Mouse (Mus musculus) G1E (cell line): ENCODE measurements around the gene Hist1h2bn. TPM values are rescaled to one million over a fixed set of nuclear protein-coding genes. Genes with fewer than 3 reads are reported as not detected.
"Not testable (repeated sequence)": the region's sequence is repeated elsewhere in the genome, so short reads cannot be mapped to it uniquely, and the experiment has no call there.

Experiments
- ATAC-seq: 2 replicates; pipeline ENCODE4 v1.8.0; 2016; ENCODE audit warnings: mild to moderate bottlenecking; ENCODE audit not compliant: insufficient number of reproducible peaks, poor library complexity, low FRiP score, severe bottlenecking; ENCODE audit errors: extremely low read depth
- DNase-seq: peaks from one replicate; pipeline ENCODE4 v3.0.0; 2012; ENCODE audit warnings: low spot score
- H3K27me3 ChIP-seq: 2 replicates; pipeline ENCODE4 v1.6.1; 2012; ENCODE audit warnings: mild to moderate bottlenecking, low read length, inconsistent platforms; ENCODE audit not compliant: insufficient read depth
- H3K36me3 ChIP-seq: replicated peaks from 2 replicates; pipeline ENCODE3; 2012; ENCODE audit warnings: mild to moderate bottlenecking, inconsistent platforms
- H3K4me1 ChIP-seq: 2 replicates; pipeline ENCODE4 v1.6.1; 2012; ENCODE audit warnings: low read depth, low read length, inconsistent platforms, mixed read lengths; ENCODE audit not compliant: insufficient read depth
- H3K4me3 ChIP-seq: 2 replicates; pipeline ENCODE4 v1.5.1; 2012; ENCODE audit warnings: low read depth, mild to moderate bottlenecking, inconsistent platforms, low read length, moderate library complexity, mixed read lengths
- H3K9me3 ChIP-seq: replicated peaks from 2 replicates; pipeline ENCODE4 v1.6.1; 2012; ENCODE audit warnings: inconsistent platforms
- CTCF ChIP-seq: IDR thresholded peaks from 2 replicates; pipeline ENCODE4 v1.5.1; 2012; ENCODE audit warnings: low read depth, low read length, inconsistent platforms, mixed read lengths
- GATA1 ChIP-seq: IDR thresholded peaks from 2 replicates; pipeline ENCODE4 v1.6.1; 2012; ENCODE audit warnings: borderline replicate concordance, low read length, inconsistent platforms, mixed read lengths
- GATA2 ChIP-seq: IDR thresholded peaks from 2 replicates; pipeline ENCODE4 v1.6.1; 2012; ENCODE audit warnings: low read depth, low read length, inconsistent platforms, borderline replicate concordance
- POLR2AphosphoS5 ChIP-seq: IDR thresholded peaks from 2 replicates; pipeline ENCODE4 v1.6.1; 2012; ENCODE audit warnings: low read depth, low read length, inconsistent platforms; ENCODE audit not compliant: insufficient replicate concordance
- TAL1 ChIP-seq: conservative IDR thresholded peaks from 2 replicates; pipeline ENCODE4 v1.6.1; 2012; ENCODE audit warnings: low read depth, low read length, inconsistent platforms, mixed read lengths
- polyA plus RNA-seq: library from polyadenylated mRNA; stranded (reverse); fragments of >175 nt; gene quantifications from 2 replicates; pipeline ENCODE4 v1.2.3, GENCODE M21; 2012
- total RNA-seq, 2 experiments: library from RNA; stranded (forward) in 1 of 2; stranded (reverse) in 1 of 2; fragments of 200-1000 nt in 1 of 2; fragments of >200 nt in 1 of 2; fragmentation: Nextera tagmentation in 1 of 2; gene quantifications; 2 replicates each; pipeline ENCODE4 v1.2.3; 2014 to 2017

Gene Hist1h2bn
- total and polyA plus RNA-seq, 3 experiments, result 0.98 to 535 (median 410) TPM

DNA sequence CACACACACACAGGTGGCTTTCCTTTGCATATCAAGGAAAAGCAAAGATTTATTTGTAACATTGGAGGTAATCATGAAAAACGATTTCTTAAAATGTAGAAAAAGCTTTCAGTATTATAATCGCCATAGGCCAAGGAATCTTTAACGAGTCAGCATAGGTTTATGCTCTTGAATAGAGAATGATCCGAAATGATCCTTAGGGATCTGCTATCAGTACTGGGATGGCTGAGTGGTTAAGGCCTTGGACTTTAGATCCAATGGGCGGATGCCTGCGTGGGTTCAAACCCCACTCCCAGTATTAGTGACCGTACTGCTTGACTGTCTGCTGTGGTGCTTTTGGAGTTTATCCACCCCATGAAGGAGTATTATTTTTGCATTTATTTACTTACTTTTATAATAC is 41.7 kb downstream of the Hist1h2bn start:
- H3K4me1 ChIP-seq, result peaks cover under 1% of the 10 kb centered on the region; the same call in 1 of the 2 replicates
- no peaks in the 10 kb centered on the region for H3K27me3 ChIP-seq
- no peak for TF ChIP-seq CTCF
- TF ChIP-seq GATA2, result no peak
- TF ChIP-seq POLR2AphosphoS5, result no peak
- TF ChIP-seq GATA1, result no peak
- no peak for TF ChIP-seq TAL1
- H3K4me3 ChIP-seq, result no peak overlapping the region
- no peaks in the 10 kb centered on the region for H3K9me3 ChIP-seq
- no peak for ATAC-seq
- no peaks in the 10 kb centered on the region for H3K36me3 ChIP-seq
- DNase-seq, result no peak

DNA sequence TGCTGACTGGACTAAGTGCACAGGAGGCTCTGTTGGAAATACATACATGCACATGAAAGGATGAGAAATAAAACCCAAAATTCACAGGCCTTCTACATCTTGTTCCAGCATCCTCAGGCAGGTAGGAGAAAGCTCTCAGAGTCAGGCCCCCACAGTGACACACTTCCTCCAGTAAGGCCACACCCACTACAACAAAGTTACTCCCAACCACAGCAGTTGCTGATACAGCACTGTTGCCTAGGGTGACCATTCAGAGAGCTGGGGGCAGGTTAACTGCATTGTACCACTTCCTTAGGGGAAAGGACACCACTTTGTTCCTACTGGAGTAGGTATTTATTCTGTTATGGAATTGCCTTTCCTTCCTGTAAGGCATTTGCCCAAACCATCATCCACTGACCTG is 43.2 kb downstream of the Hist1h2bn start:
- not testable (repeated sequence) for H3K36me3 ChIP-seq, ATAC-seq, DNase-seq, H3K4me3 ChIP-seq, H3K27me3 ChIP-seq, H3K9me3 ChIP-seq, H3K4me1 ChIP-seq

GRCm38 (mm10) chr13:21803058-21803457 is 49.1 kb downstream of the Hist1h2bn start:
- ATAC-seq, result peak; percentile 66
- not testable (repeated sequence) for H3K27me3 ChIP-seq, H3K9me3 ChIP-seq, DNase-seq, H3K4me3 ChIP-seq, H3K4me1 ChIP-seq, H3K36me3 ChIP-seq

Other genes starting within 250 kb of the Hist1h2bn start
Only the 20 nearest of the 28 such genes appear.
- gene Olfr1361, start 90.7 kb upstream of the Hist1h2bn start, total RNA-seq (2014; fragmentation: Nextera tagmentation), result not detected in 2 replicates
- gene Olfr1361, start 90.7 kb upstream of the Hist1h2bn start, total RNA-seq (2017), result 0.05 and 0.17 TPM in 2 replicates
- gene Olfr1361, start 90.7 kb upstream of the Hist1h2bn start, polyA plus RNA-seq, result not detected in 2 replicates
- not detected in 2 replicates for gene Olfr1360, start 76.7 kb upstream of the Hist1h2bn start, total RNA-seq (2014; fragmentation: Nextera tagmentation)
- not detected in 2 replicates for gene Olfr1360, start 76.7 kb upstream of the Hist1h2bn start, total RNA-seq (2017)
- gene Olfr1360, start 76.7 kb upstream of the Hist1h2bn start, polyA plus RNA-seq, result not detected in 2 replicates
- not detected in 2 replicates for gene Olfr1359, start 56.0 kb upstream of the Hist1h2bn start, total RNA-seq (2014; fragmentation: Nextera tagmentation)
- 0.12 and 0.22 TPM in 2 replicates for gene Olfr1359, start 56.0 kb upstream of the Hist1h2bn start, total RNA-seq (2017)
- gene Olfr1359, start 56.0 kb upstream of the Hist1h2bn start, polyA plus RNA-seq, result not detected in 2 replicates
- 900 and 963 TPM in 2 replicates for gene Hist1h2bl, start 38.0 kb upstream of the Hist1h2bn start, total RNA-seq (2014; fragmentation: Nextera tagmentation)
- gene Hist1h2bl, start 38.0 kb upstream of the Hist1h2bn start, total RNA-seq (2017), result 1,351 and 1,816 TPM in 2 replicates
- 2.1 and 8.3 TPM in 2 replicates for gene Hist1h2bl, start 38.0 kb upstream of the Hist1h2bn start, polyA plus RNA-seq
- gene Hist1h2ai, start 37.7 kb upstream of the Hist1h2bn start, total RNA-seq (2014; fragmentation: Nextera tagmentation), result 968 and 989 TPM in 2 replicates
- gene Hist1h2ai, start 37.7 kb upstream of the Hist1h2bn start, total RNA-seq (2017), result 2,644 and 2,651 TPM in 2 replicates
- gene Hist1h2ai, start 37.7 kb upstream of the Hist1h2bn start, polyA plus RNA-seq, result 2,561 and 4,652 TPM in 2 replicates
- gene Hist1h3h, start 36.5 kb upstream of the Hist1h2bn start, total RNA-seq (2014; fragmentation: Nextera tagmentation), result 178 and 383 TPM in 2 replicates
- 634 and 1,163 TPM in 2 replicates for gene Hist1h3h, start 36.5 kb upstream of the Hist1h2bn start, total RNA-seq (2017)
- 29.3 and 131 TPM in 2 replicates for gene Hist1h3h, start 36.5 kb upstream of the Hist1h2bn start, polyA plus RNA-seq
- 170 and 209 TPM in 2 replicates for gene Hist1h2bm, start 32.1 kb upstream of the Hist1h2bn start, total RNA-seq (2014; fragmentation: Nextera tagmentation)
- 309 and 556 TPM in 2 replicates for gene Hist1h2bm, start 32.1 kb upstream of the Hist1h2bn start, total RNA-seq (2017)
- gene Hist1h2bm, start 32.1 kb upstream of the Hist1h2bn start, polyA plus RNA-seq, result 1.2 and 3.4 TPM in 2 replicates
- 20.2 and 51.9 TPM in 2 replicates for gene Hist1h4j, start 19.1 kb upstream of the Hist1h2bn start, total RNA-seq (2014; fragmentation: Nextera tagmentation)
- 121 TPM in 2 replicates for gene Hist1h4j, start 19.1 kb upstream of the Hist1h2bn start, total RNA-seq (2017)
- 1.2 and 6.4 TPM in 2 replicates for gene Hist1h4j, start 19.1 kb upstream of the Hist1h2bn start, polyA plus RNA-seq
- 1,076 and 1,147 TPM in 2 replicates for gene Hist1h4k, start 3.6 kb upstream of the Hist1h2bn start, total RNA-seq (2014; fragmentation: Nextera tagmentation)
- 4,982 and 5,364 TPM in 2 replicates for gene Hist1h4k, start 3.6 kb upstream of the Hist1h2bn start, total RNA-seq (2017)
- gene Hist1h4k, start 3.6 kb upstream of the Hist1h2bn start, polyA plus RNA-seq, result 12.1 and 66.9 TPM in 2 replicates
- 1,742 and 2,057 TPM in 2 replicates for gene Hist1h2ak, start 296 bp upstream of the Hist1h2bn start, total RNA-seq (2014; fragmentation: Nextera tagmentation)
- 1,288 and 1,589 TPM in 2 replicates for gene Hist1h2ak, start 296 bp upstream of the Hist1h2bn start, total RNA-seq (2017)
- gene Hist1h2ak, start 296 bp upstream of the Hist1h2bn start, polyA plus RNA-seq, result 71.1 and 196 TPM in 2 replicates
- gene Hist1h1b, start 26.5 kb downstream of the Hist1h2bn start, total RNA-seq (2014; fragmentation: Nextera tagmentation), result 919 and 956 TPM in 2 replicates
- gene Hist1h1b, start 26.5 kb downstream of the Hist1h2bn start, total RNA-seq (2017), result 975 and 1,171 TPM in 2 replicates
- 2.9 and 8.3 TPM in 2 replicates for gene Hist1h1b, start 26.5 kb downstream of the Hist1h2bn start, polyA plus RNA-seq
- 770 and 1,209 TPM in 2 replicates for gene Hist1h3i, start 29.2 kb downstream of the Hist1h2bn start, total RNA-seq (2014; fragmentation: Nextera tagmentation)
- gene Hist1h3i, start 29.2 kb downstream of the Hist1h2bn start, total RNA-seq (2017), result 347 and 472 TPM in 2 replicates
- gene Hist1h3i, start 29.2 kb downstream of the Hist1h2bn start, polyA plus RNA-seq, result 9.7 and 61.6 TPM in 2 replicates
- 14.4 and 62.3 TPM in 2 replicates for gene Hist1h2an, start 33.1 kb downstream of the Hist1h2bn start, total RNA-seq (2014; fragmentation: Nextera tagmentation)
- gene Hist1h2an, start 33.1 kb downstream of the Hist1h2bn start, total RNA-seq (2017), result 76.2 and 144 TPM in 2 replicates
- 18.0 and 48.6 TPM in 2 replicates for gene Hist1h2an, start 33.1 kb downstream of the Hist1h2bn start, polyA plus RNA-seq
- 88.4 and 192 TPM in 2 replicates for gene Hist1h2bp, start 33.3 kb downstream of the Hist1h2bn start, total RNA-seq (2014; fragmentation: Nextera tagmentation)
- 55.4 and 77.8 TPM in 2 replicates for gene Hist1h2bp, start 33.3 kb downstream of the Hist1h2bn start, total RNA-seq (2017)
- 6.8 and 18.8 TPM in 2 replicates for gene Hist1h2bp, start 33.3 kb downstream of the Hist1h2bn start, polyA plus RNA-seq
- gene Hist1h2bq, start 56.1 kb downstream of the Hist1h2bn start, total RNA-seq (2014; fragmentation: Nextera tagmentation), result 1,081 and 1,195 TPM in 2 replicates
- 921 and 1,023 TPM in 2 replicates for gene Hist1h2bq, start 56.1 kb downstream of the Hist1h2bn start, total RNA-seq (2017)
- gene Hist1h2bq, start 56.1 kb downstream of the Hist1h2bn start, polyA plus RNA-seq, result 5.1 and 26.9 TPM in 2 replicates
- gene Hist1h2ao, start 56.3 kb downstream of the Hist1h2bn start, total RNA-seq (2014; fragmentation: Nextera tagmentation), result 683 and 1,071 TPM in 2 replicates
- not detected in 2 replicates for gene Hist1h2ao, start 56.3 kb downstream of the Hist1h2bn start, total RNA-seq (2017)
- gene Hist1h2ao, start 56.3 kb downstream of the Hist1h2bn start, polyA plus RNA-seq, result 11,503 and 23,832 TPM in 2 replicates
- 95.2 and 203 TPM in 2 replicates for gene Hist1h4m, start 57.6 kb downstream of the Hist1h2bn start, total RNA-seq (2014; fragmentation: Nextera tagmentation)
- gene Hist1h4m, start 57.6 kb downstream of the Hist1h2bn start, total RNA-seq (2017), result 16.8 and 94.6 TPM in 2 replicates
- gene Hist1h4m, start 57.6 kb downstream of the Hist1h2bn start, polyA plus RNA-seq, result 35.5 TPM in 1 of 2 replicates, not detected in the other
- 349 and 456 TPM in 2 replicates for gene Hist1h4n, start 78.1 kb downstream of the Hist1h2bn start, total RNA-seq (2014; fragmentation: Nextera tagmentation)
- gene Hist1h4n, start 78.1 kb downstream of the Hist1h2bn start, total RNA-seq (2017), result 3,540 and 3,844 TPM in 2 replicates
- 15.7 and 41.0 TPM in 2 replicates for gene Hist1h4n, start 78.1 kb downstream of the Hist1h2bn start, polyA plus RNA-seq
- 653 and 691 TPM in 2 replicates for gene Hist1h2ap, start 79.4 kb downstream of the Hist1h2bn start, total RNA-seq (2014; fragmentation: Nextera tagmentation)
- 2,134 and 3,440 TPM in 2 replicates for gene Hist1h2ap, start 79.4 kb downstream of the Hist1h2bn start, total RNA-seq (2017)
- 8,984 and 13,644 TPM in 2 replicates for gene Hist1h2ap, start 79.4 kb downstream of the Hist1h2bn start, polyA plus RNA-seq
- 1,040 and 1,147 TPM in 2 replicates for gene Hist1h2br, start 79.6 kb downstream of the Hist1h2bn start, total RNA-seq (2014; fragmentation: Nextera tagmentation)
- 1,116 and 1,141 TPM in 2 replicates for gene Hist1h2br, start 79.6 kb downstream of the Hist1h2bn start, total RNA-seq (2017)
- gene Hist1h2br, start 79.6 kb downstream of the Hist1h2bn start, polyA plus RNA-seq, result 4.6 and 25.4 TPM in 2 replicates